Mouse (Mus musculus): ENCODE data around the gene Galp.

GRCm38 (mm10) chr7:6262120-6262519 lies 65.2 kb downstream of the Galp start:
- TF ChIP-seq CTCF (IDR thresholded peaks at IDR 0.05; ENCODE audit: extremely low read depth, insufficient read depth, low read length) (no peak), POLR2A (IDR thresholded peaks at IDR 0.05; ENCODE audit: extremely low read depth, insufficient read depth, low read length) (no peak)

All from cortical plate, adult 2 months (tissue).